Mouse (Mus musculus) activated CD4-positive, CD25-positive, alpha-beta regulatory T cell, adult 4 months (primary cell): ENCODE measurements around the gene Fam117a. TPM values are rescaled to one million over a fixed set of nuclear protein-coding genes. Genes with fewer than 3 reads are reported as not detected.

Experiments
- ATAC-seq: one replicate; pipeline ENCODE4 v1.8.0; 2017
- polyA plus RNA-seq, 2 experiments: library from polyadenylated mRNA; unstranded; fragments of 100-300 nt; shearing (Covaris generic); gene quantifications; one replicate each; pipeline ENCODE4 v1.2.1; 2017

Fam117a gene
- polyA plus RNA-seq, 2 experiments from 2014 or later, result 17.4 to 21.9 TPM

DNA sequence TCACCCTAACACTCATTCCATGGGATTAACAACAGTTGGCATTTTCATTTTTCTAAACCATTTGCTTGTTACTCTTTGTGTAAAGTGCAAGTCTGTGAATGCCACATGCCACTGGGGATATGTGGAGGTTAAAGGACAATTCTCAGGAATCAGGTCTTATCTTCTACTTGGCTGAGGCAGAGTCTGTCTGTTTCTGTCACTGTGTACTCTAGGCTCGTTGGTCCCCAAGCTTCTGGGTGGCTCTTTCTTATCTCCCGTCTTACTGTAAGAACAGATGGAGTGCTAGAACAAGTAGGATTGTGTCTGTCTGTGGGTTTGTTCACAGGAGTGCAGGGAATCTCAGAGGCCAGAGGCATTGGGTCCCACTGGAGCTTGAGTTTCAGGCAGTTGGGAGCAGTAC is 94.5 kb downstream of the Fam117a start:
- ATAC-seq, result no peak

Other genes starting within 250 kb of the Fam117a start
- gene Dlx3, start 216.9 kb upstream of the Fam117a start, polyA plus RNA-seq, result not detected
- gene Dlx4, start 190.8 kb upstream of the Fam117a start, polyA plus RNA-seq, result not detected
- not detected for gene Tac4, start 75.5 kb upstream of the Fam117a start, polyA plus RNA-seq
- 10 to 100 TPM; 40.8 to 49.2 TPM for gene Kat7, start 26.8 kb upstream of the Fam117a start, polyA plus RNA-seq
- 10 to 100 TPM; 64.4 to 70.1 TPM for gene Slc35b1, start 47.7 kb downstream of the Fam117a start, polyA plus RNA-seq
- gene Spop, start 77.1 kb downstream of the Fam117a start, polyA plus RNA-seq, result 100 to 1,000 TPM; 119 to 154 TPM
- gene Nxph3, start 177.6 kb downstream of the Fam117a start, polyA plus RNA-seq, result not detected